Mouse (Mus musculus): ENCODE results near the gene Crebl2. TPM values are rescaled to one million over a fixed set of nuclear protein-coding genes. Genes with fewer than 3 reads are reported as not detected.
A peak's percentile ranks its signal among the peaks of the same experiment; 100 is the strongest.

Gene Crebl2
- total RNA-seq (2014; rRNA removed; ENCODE audit: low replicate concordance) = 0.85 and 14.5 TPM in 2 replicates
- 2.0 and 2.4 TPM in 2 replicates for polyA plus RNA-seq (2015; fragmentation: Nextera tagmentation; extraction: Ambion mirVana)

- Histone ChIP-seq H3K4me2 (ENCODE audit: low read depth, low read length) (peak within 1 kb of the TSS; percentile 73), H3K27ac (ENCODE audit: low read depth) (peak within 1 kb of the TSS; percentile 96), H3K4me1 (ENCODE audit: control insufficient read depth, insufficient read depth) (no peaks in the 10 kb centered on the region), H3K9me3 (replicated peaks; ENCODE audit: control insufficient read depth, low read length) (no peaks in the 10 kb centered on the region), H3K9ac (replicated peaks; ENCODE audit: low read depth, low read length) (peak within 1 kb of the TSS; percentile 81), H3K36me3 (replicated peaks; ENCODE audit: control insufficient read depth, insufficient read depth, low read length) (no peaks in the 10 kb centered on the region), H3K4me3 (ENCODE audit: low read depth, low read length) (peak within 1 kb of the TSS; percentile 68), H3K27me3 (ENCODE audit: control insufficient read depth, insufficient read depth, low read length) (no peaks in the 10 kb centered on the region)
- TF ChIP-seq EP300 (IDR thresholded peaks at IDR 0.05; ENCODE audit: low read depth) = peak; percentile 96
- TF ChIP-seq CTCF (IDR thresholded peaks at IDR 0.05; ENCODE audit: low read depth) = peak; percentile 31
- ATAC-seq (ENCODE audit: insufficient read depth, low read depth) (peak; percentile 97), DNase-seq (ENCODE audit: low spot score) (peak; percentile 98)
- WGBS = under 1% methylated on average over 49 of the region's 58 CpGs
Measured at GRCm38 (mm10) chr6:134829786-134830700, at the start of gene Crebl2. Gene Crebl2, plus strand, starts transcription at chr6:134830154.

- Histone ChIP-seq H3K9me3 (replicated peaks; ENCODE audit: control insufficient read depth, low read length) (no peaks in the 10 kb centered on the region), H3K36me3 (replicated peaks; ENCODE audit: control insufficient read depth, insufficient read depth, low read length) (no peaks in the 10 kb centered on the region), H3K4me3 (ENCODE audit: low read depth, low read length) (no peak overlapping the region), H3K4me1 (ENCODE audit: control insufficient read depth, insufficient read depth) (peaks cover 20% of the 10 kb centered on the region), H3K27me3 (ENCODE audit: control insufficient read depth, insufficient read depth, low read length) (no peaks in the 10 kb centered on the region), H3K27ac (ENCODE audit: low read depth) (peak overlapping the region; percentile 75), H3K4me2 (ENCODE audit: low read depth, low read length) (peak overlapping the region; percentile 16; the same call in 1 of the 2 replicates), H3K9ac (replicated peaks; ENCODE audit: low read depth, low read length) (no peak overlapping the region)
- DNase-seq (ENCODE audit: low spot score) (peak; percentile 24), ATAC-seq (ENCODE audit: insufficient read depth, low read depth) (peak; percentile 73; the same call in 1 of the 2 replicates)
- no peak for TF ChIP-seq CTCF (IDR thresholded peaks at IDR 0.05; ENCODE audit: low read depth)
- TF ChIP-seq EP300 (IDR thresholded peaks at IDR 0.05; ENCODE audit: low read depth) = no peak
- 30% methylated on average over 7 of the region's 7 CpGs for WGBS
Measured at GRCm38 (mm10) chr6:134781494-134781913, 48.5 kb upstream of the Crebl2 start.

- ATAC-seq (ENCODE audit: insufficient read depth, low read depth) = no peak
- no peaks in the 10 kb centered on the region for H3K9me3 ChIP-seq (replicated peaks; ENCODE audit: control insufficient read depth, low read length)
- H3K4me3 ChIP-seq (ENCODE audit: low read depth, low read length) = no peak overlapping the region
- H3K9ac ChIP-seq (replicated peaks; ENCODE audit: low read depth, low read length) = no peak overlapping the region
- TF ChIP-seq EP300 (IDR thresholded peaks at IDR 0.05; ENCODE audit: low read depth) (no peak), CTCF (IDR thresholded peaks at IDR 0.05; ENCODE audit: low read depth) (no peak)
- no peaks in the 10 kb centered on the region for H3K27me3 ChIP-seq (ENCODE audit: control insufficient read depth, insufficient read depth, low read length)
- peaks cover 21% of the 10 kb centered on the region for H3K4me1 ChIP-seq (ENCODE audit: control insufficient read depth, insufficient read depth)
- no peak overlapping the region for H3K4me2 ChIP-seq (ENCODE audit: low read depth, low read length)
- H3K36me3 ChIP-seq (replicated peaks; ENCODE audit: control insufficient read depth, insufficient read depth, low read length) = no peaks in the 10 kb centered on the region
- no peak for DNase-seq (ENCODE audit: low spot score)
- 89% methylated on average over 7 of the region's 7 CpGs for WGBS
- H3K27ac ChIP-seq (ENCODE audit: low read depth) = no peak overlapping the region
Measured at GRCm38 (mm10) chr6:134782900-134783299, 47.1 kb upstream of the Crebl2 start.

GRCm38 (mm10) chr6:134786426-134786825, 43.5 kb upstream of the Crebl2 start:
- ATAC-seq (ENCODE audit: insufficient read depth, low read depth) (no peak), DNase-seq (ENCODE audit: low spot score) (no peak)
- H3K9me3 ChIP-seq (replicated peaks; ENCODE audit: control insufficient read depth, low read length) = no peaks in the 10 kb centered on the region
- H3K36me3 ChIP-seq (replicated peaks; ENCODE audit: control insufficient read depth, insufficient read depth, low read length) = no peaks in the 10 kb centered on the region
- no peak overlapping the region for H3K27ac ChIP-seq (ENCODE audit: low read depth)
- WGBS = 60% methylated on average over 3 of the region's 3 CpGs
- no peaks in the 10 kb centered on the region for H3K27me3 ChIP-seq (ENCODE audit: control insufficient read depth, insufficient read depth, low read length)
- H3K4me3 ChIP-seq (ENCODE audit: low read depth, low read length) = no peak overlapping the region
- no peak for TF ChIP-seq EP300 (IDR thresholded peaks at IDR 0.05; ENCODE audit: low read depth)
- no peak for TF ChIP-seq CTCF (IDR thresholded peaks at IDR 0.05; ENCODE audit: low read depth)
- H3K9ac ChIP-seq (replicated peaks; ENCODE audit: low read depth, low read length) = no peak overlapping the region
- H3K4me2 ChIP-seq (ENCODE audit: low read depth, low read length) = no peak overlapping the region
- H3K4me1 ChIP-seq (ENCODE audit: control insufficient read depth, insufficient read depth) = peaks cover 20% of the 10 kb centered on the region

GRCm38 (mm10) chr6:134789100-134789499, 40.9 kb upstream of the Crebl2 start:
- Histone ChIP-seq H3K27ac (ENCODE audit: low read depth) (no peak overlapping the region), H3K9me3 (replicated peaks; ENCODE audit: control insufficient read depth, low read length) (no peaks in the 10 kb centered on the region), H3K9ac (replicated peaks; ENCODE audit: low read depth, low read length) (no peak overlapping the region), H3K4me1 (ENCODE audit: control insufficient read depth, insufficient read depth) (peaks cover 11% of the 10 kb centered on the region), H3K4me3 (ENCODE audit: low read depth, low read length) (no peak overlapping the region), H3K36me3 (replicated peaks; ENCODE audit: control insufficient read depth, insufficient read depth, low read length) (no peaks in the 10 kb centered on the region), H3K4me2 (ENCODE audit: low read depth, low read length) (no peak overlapping the region), H3K27me3 (ENCODE audit: control insufficient read depth, insufficient read depth, low read length) (no peaks in the 10 kb centered on the region)
- 45% methylated on average over 6 of the region's 6 CpGs for WGBS
- DNase-seq (ENCODE audit: low spot score) (no peak), ATAC-seq (ENCODE audit: insufficient read depth, low read depth) (no peak)
- TF ChIP-seq EP300 (IDR thresholded peaks at IDR 0.05; ENCODE audit: low read depth) = no peak
- TF ChIP-seq CTCF (IDR thresholded peaks at IDR 0.05; ENCODE audit: low read depth) = no peak
